Mouse (Mus musculus): ENCODE data around the gene Gramd4. TPM values are rescaled to one million over a fixed set of nuclear protein-coding genes. Genes with fewer than 3 reads are reported as not detected.

The Gramd4 gene
- polyA plus RNA-seq, 1 experiment from 2014 or later: 11.7 TPM

- no peak overlapping the region for H3K4me3 ChIP-seq (ENCODE audit: low read depth, low read length)
- peaks cover 4% of the 10 kb centered on the region; the same call in 1 of the 2 replicates for H3K4me1 ChIP-seq (ENCODE audit: control insufficient read depth, insufficient read depth, low read length)
- H3K4me2 ChIP-seq (ENCODE audit: low read depth): no peak overlapping the region
- no peak; the same call in 1 of the 2 replicates for ATAC-seq (ENCODE audit: insufficient read depth, low FRiP score, low TSS enrichment)
- H3K27ac ChIP-seq (ENCODE audit: low read depth, low read length): no peak overlapping the region
- no peak for DNase-seq (ENCODE audit: low spot score)
- no peaks in the 10 kb centered on the region for H3K27me3 ChIP-seq (ENCODE audit: control insufficient read depth, insufficient read depth, low read length)
- no peaks in the 10 kb centered on the region for H3K9me3 ChIP-seq (ENCODE audit: control insufficient read depth, low read length)
- H3K36me3 ChIP-seq (ENCODE audit: control insufficient read depth, insufficient read depth, low read length): no peaks in the 10 kb centered on the region
- 77% methylated on average over 12 of the region's 12 CpGs for WGBS
- no peak overlapping the region for H3K9ac ChIP-seq (ENCODE audit: low read length)
These were observed 111.7 kb downstream of the Gramd4 start for GRCm38 (mm10) chr15:86168941-86169816.

GRCm38 (mm10) chr15:86169817-86170110 is 112.3 kb downstream of the Gramd4 start:
- Histone ChIP-seq H3K9ac (ENCODE audit: low read length) (no peak overlapping the region), H3K36me3 (ENCODE audit: control insufficient read depth, insufficient read depth, low read length) (no peaks in the 10 kb centered on the region), H3K27ac (ENCODE audit: low read depth, low read length) (no peak overlapping the region), H3K4me2 (ENCODE audit: low read depth) (no peak overlapping the region), H3K4me3 (ENCODE audit: low read depth, low read length) (no peak overlapping the region), H3K4me1 (ENCODE audit: control insufficient read depth, insufficient read depth, low read length) (peaks cover 4% of the 10 kb centered on the region; the same call in 1 of the 2 replicates), H3K27me3 (ENCODE audit: control insufficient read depth, insufficient read depth, low read length) (no peaks in the 10 kb centered on the region), H3K9me3 (ENCODE audit: control insufficient read depth, low read length) (no peaks in the 10 kb centered on the region)
- no peak for ATAC-seq (ENCODE audit: insufficient read depth, low FRiP score, low TSS enrichment)
- no peak for DNase-seq (ENCODE audit: low spot score)
- WGBS: 76% methylated on average over 4 of the region's 4 CpGs

DNA sequence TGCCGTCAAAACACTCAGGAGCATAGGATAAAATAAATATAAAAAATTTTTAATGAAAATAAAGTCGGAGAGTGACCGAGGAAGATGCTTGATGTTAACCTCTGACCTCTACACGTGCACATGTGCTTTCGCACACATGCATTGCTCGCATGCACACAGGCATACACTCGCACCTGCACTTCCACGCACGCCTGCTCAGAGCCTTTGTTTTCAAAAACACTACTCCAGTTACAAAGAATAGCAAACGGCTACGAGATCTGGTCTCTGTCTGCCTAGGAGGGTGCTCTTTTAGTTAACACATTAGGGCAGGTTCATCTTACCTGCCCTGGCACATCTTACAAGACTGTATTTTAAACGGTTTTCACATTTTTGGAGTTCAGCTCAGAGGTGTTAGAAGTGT is 113.8 kb downstream of the Gramd4 start:
- peaks cover 4% of the 10 kb centered on the region; the same call in 1 of the 2 replicates for H3K4me1 ChIP-seq (ENCODE audit: control insufficient read depth, insufficient read depth, low read length)
- WGBS: 79% methylated on average over 12 of the region's 12 CpGs

GRCm38 (mm10) chr15:86172124-86172523 is 114.6 kb downstream of the Gramd4 start:
- H3K9ac ChIP-seq (ENCODE audit: low read length): no peak overlapping the region
- H3K4me1 ChIP-seq (ENCODE audit: control insufficient read depth, insufficient read depth, low read length): peaks cover 4% of the 10 kb centered on the region; the same call in 1 of the 2 replicates
- 71% methylated on average over 3 of the region's 3 CpGs for WGBS
- no peaks in the 10 kb centered on the region for H3K36me3 ChIP-seq (ENCODE audit: control insufficient read depth, insufficient read depth, low read length)
- no peak overlapping the region for H3K27ac ChIP-seq (ENCODE audit: low read depth, low read length)
- H3K4me3 ChIP-seq (ENCODE audit: low read depth, low read length): no peak overlapping the region
- H3K9me3 ChIP-seq (ENCODE audit: control insufficient read depth, low read length): no peaks in the 10 kb centered on the region
- H3K4me2 ChIP-seq (ENCODE audit: low read depth): no peak overlapping the region
- no peak for ATAC-seq (ENCODE audit: insufficient read depth, low FRiP score, low TSS enrichment)
- H3K27me3 ChIP-seq (ENCODE audit: control insufficient read depth, insufficient read depth, low read length): no peaks in the 10 kb centered on the region
- no peak for DNase-seq (ENCODE audit: low spot score)

More for the DNA sequence above, 113.8 kb downstream of the Gramd4 start:
- ATAC-seq (ENCODE audit: insufficient read depth, low FRiP score, low TSS enrichment): no peak
- H3K36me3 ChIP-seq (ENCODE audit: control insufficient read depth, insufficient read depth, low read length): no peaks in the 10 kb centered on the region
- no peak for DNase-seq (ENCODE audit: low spot score)
- no peaks in the 10 kb centered on the region for H3K9me3 ChIP-seq (ENCODE audit: control insufficient read depth, low read length)
- no peak overlapping the region for H3K4me3 ChIP-seq (ENCODE audit: low read depth, low read length)
- no peak overlapping the region for H3K4me2 ChIP-seq (ENCODE audit: low read depth)
- no peak overlapping the region for H3K27ac ChIP-seq (ENCODE audit: low read depth, low read length)
- H3K27me3 ChIP-seq (ENCODE audit: control insufficient read depth, insufficient read depth, low read length): no peaks in the 10 kb centered on the region
- H3K9ac ChIP-seq (ENCODE audit: low read length): no peak overlapping the region

GRCm38 (mm10) chr15:86172526-86172925 is 115.0 kb downstream of the Gramd4 start:
- Histone ChIP-seq H3K27me3 (ENCODE audit: control insufficient read depth, insufficient read depth, low read length) (no peaks in the 10 kb centered on the region), H3K27ac (ENCODE audit: low read depth, low read length) (no peak overlapping the region), H3K9ac (ENCODE audit: low read length) (no peak overlapping the region), H3K36me3 (ENCODE audit: control insufficient read depth, insufficient read depth, low read length) (no peaks in the 10 kb centered on the region), H3K4me2 (ENCODE audit: low read depth) (no peak overlapping the region), H3K4me1 (ENCODE audit: control insufficient read depth, insufficient read depth, low read length) (peaks cover 4% of the 10 kb centered on the region; the same call in 1 of the 2 replicates), H3K4me3 (ENCODE audit: low read depth, low read length) (no peak overlapping the region), H3K9me3 (ENCODE audit: control insufficient read depth, low read length) (no peaks in the 10 kb centered on the region)
- ATAC-seq (ENCODE audit: insufficient read depth, low FRiP score, low TSS enrichment) (no peak), DNase-seq (ENCODE audit: low spot score) (no peak)
- WGBS: 91% methylated on average over 6 of the region's 6 CpGs

DNA sequence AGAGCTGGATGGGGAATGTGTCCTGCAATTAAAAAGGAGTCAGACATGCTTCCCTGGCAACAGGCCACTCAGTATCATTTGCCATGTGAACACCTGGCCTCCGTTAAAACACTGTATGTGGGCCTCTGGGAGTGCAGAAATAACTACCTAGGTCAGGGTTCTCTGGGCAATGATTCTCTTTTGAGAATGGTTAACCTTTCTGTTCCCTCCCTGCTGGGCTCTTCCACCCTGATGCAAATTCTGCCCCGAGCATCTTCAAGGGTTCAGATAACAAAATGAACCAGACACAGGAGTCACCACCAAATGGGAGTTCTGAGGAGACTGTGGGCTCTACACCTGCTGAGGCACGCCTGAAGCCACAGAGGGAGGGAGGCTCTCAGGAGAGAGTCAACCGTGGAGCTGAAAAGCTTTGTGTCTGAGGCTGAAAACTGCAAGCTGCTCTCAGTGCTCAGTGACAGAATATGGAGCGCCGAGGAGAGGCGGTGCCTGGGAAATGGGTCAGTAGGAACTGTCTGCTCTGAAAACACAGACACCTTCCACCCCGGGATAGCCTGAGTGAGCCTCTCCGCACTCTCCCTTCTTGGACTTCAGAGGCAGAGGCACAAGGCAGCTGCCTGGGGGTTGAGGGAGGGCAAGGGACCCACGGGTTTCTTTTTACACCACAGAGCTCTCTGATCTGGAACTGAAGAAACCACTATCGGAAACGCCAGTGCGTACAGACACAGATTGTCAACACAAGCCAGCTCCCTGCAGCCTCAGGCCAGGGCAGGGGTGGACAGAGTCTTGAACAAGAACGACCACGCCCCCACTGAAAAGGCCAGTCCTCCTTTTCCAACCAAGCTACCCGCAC is 115.9 kb downstream of the Gramd4 start:
- 44% methylated on average over 16 of the region's 16 CpGs for WGBS
- no peaks in the 10 kb centered on the region for H3K36me3 ChIP-seq (ENCODE audit: control insufficient read depth, insufficient read depth, low read length)
- no peak overlapping the region for H3K27ac ChIP-seq (ENCODE audit: low read depth, low read length)
- no peaks in the 10 kb centered on the region for H3K9me3 ChIP-seq (ENCODE audit: control insufficient read depth, low read length)
- no peaks in the 10 kb centered on the region for H3K27me3 ChIP-seq (ENCODE audit: control insufficient read depth, insufficient read depth, low read length)
- no peak overlapping the region for H3K4me3 ChIP-seq (ENCODE audit: low read depth, low read length)
- peaks cover 4% of the 10 kb centered on the region; the same call in 1 of the 2 replicates for H3K4me1 ChIP-seq (ENCODE audit: control insufficient read depth, insufficient read depth, low read length)
- no peak overlapping the region for H3K4me2 ChIP-seq (ENCODE audit: low read depth)
- H3K9ac ChIP-seq (ENCODE audit: low read length): no peak overlapping the region
- DNase-seq (ENCODE audit: low spot score) (no peak), ATAC-seq (ENCODE audit: insufficient read depth, low FRiP score, low TSS enrichment) (no peak)

- no peak overlapping the region for H3K4me2 ChIP-seq (ENCODE audit: low read depth)
- no peak overlapping the region for H3K27ac ChIP-seq (ENCODE audit: low read depth, low read length)
- H3K9me3 ChIP-seq (ENCODE audit: control insufficient read depth, low read length): no peaks in the 10 kb centered on the region
- H3K36me3 ChIP-seq (ENCODE audit: control insufficient read depth, insufficient read depth, low read length): no peaks in the 10 kb centered on the region
- 79% methylated on average over 3 of the region's 3 CpGs for whole genome bisulfite sequencing
- ATAC-seq (ENCODE audit: insufficient read depth, low FRiP score, low TSS enrichment) (no peak), DNase-seq (ENCODE audit: low spot score) (no peak)
- no peaks in the 10 kb centered on the region for H3K4me1 ChIP-seq (ENCODE audit: control insufficient read depth, insufficient read depth, low read length)
- no peak overlapping the region for H3K9ac ChIP-seq (ENCODE audit: low read length)
- H3K4me3 ChIP-seq (ENCODE audit: low read depth, low read length): no peak overlapping the region
- no peaks in the 10 kb centered on the region for H3K27me3 ChIP-seq (ENCODE audit: control insufficient read depth, insufficient read depth, low read length)
These were observed 118.0 kb downstream of the Gramd4 start for GRCm38 (mm10) chr15:86175253-86176050.

DNA sequence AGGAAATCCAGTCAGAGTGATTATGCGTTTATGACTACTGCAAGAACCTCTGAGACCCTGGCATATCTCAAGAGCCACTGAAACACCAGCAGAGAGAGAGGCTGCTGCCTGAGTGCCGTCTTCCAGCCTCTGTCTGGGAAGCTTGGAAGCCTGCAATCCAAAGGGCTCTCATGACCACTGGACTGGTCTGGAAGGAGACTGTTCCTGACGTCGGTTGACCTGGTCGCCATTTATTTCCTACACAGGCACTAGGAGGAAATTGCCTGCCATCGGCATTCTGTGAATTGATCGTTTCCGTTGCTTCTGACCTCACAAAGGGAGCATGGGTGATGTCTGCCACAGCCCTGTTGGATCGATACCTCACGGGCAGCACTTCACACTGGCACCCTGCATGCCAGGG is 118.7 kb downstream of the Gramd4 start:
- no peaks in the 10 kb centered on the region for H3K4me1 ChIP-seq (ENCODE audit: control insufficient read depth, insufficient read depth, low read length)
- no peaks in the 10 kb centered on the region for H3K36me3 ChIP-seq (ENCODE audit: control insufficient read depth, insufficient read depth, low read length)
- no peaks in the 10 kb centered on the region for H3K9me3 ChIP-seq (ENCODE audit: control insufficient read depth, low read length)
- H3K4me2 ChIP-seq (ENCODE audit: low read depth): no peak overlapping the region
- no peak for ATAC-seq (ENCODE audit: insufficient read depth, low FRiP score, low TSS enrichment)
- WGBS: 85% methylated on average over 10 of the region's 10 CpGs
- DNase-seq (ENCODE audit: low spot score): no peak
- H3K4me3 ChIP-seq (ENCODE audit: low read depth, low read length): no peak overlapping the region
- no peaks in the 10 kb centered on the region for H3K27me3 ChIP-seq (ENCODE audit: control insufficient read depth, insufficient read depth, low read length)
- H3K9ac ChIP-seq (ENCODE audit: low read length): no peak overlapping the region
- H3K27ac ChIP-seq (ENCODE audit: low read depth, low read length): no peak overlapping the region

Measured in neural tube, embryonic 11.5 days (tissue).